ENCODE assay signal across 24 mouse cellular contexts in the genomic region with DNA sequence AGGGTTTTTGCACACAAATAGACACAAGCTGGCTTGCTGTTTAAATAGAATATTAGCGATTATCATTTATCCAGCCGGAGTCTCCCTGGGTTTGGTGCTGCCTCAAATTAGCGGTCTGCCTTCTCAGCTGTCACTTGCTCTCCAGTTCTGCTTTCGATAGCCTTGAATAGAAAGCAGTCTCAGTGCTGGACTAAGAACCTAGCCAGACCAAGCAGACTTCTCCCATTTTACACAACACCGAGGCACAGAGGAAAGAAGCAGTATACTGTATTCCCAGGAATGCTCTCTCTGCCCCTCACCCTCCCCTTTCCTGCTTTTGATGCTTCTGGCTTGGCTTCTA.
A peak's percentile ranks its signal among the peaks of the same experiment; 100 is the strongest.
DNase-seq lines count a peak whose midpoint lies in the region; ATAC-seq and TF ChIP-seq lines count a peak whose summit lies in the region.
"Had no signal": no experiment of that assay in that cellular context is flagged by ENCODE, and none has a peak within 500 bp of the region (broad histone marks: within the 10 kb centered on the region; RNA-seq: fewer than 3 reads in every experiment).

No protein-coding gene starts in this region.

- peaks cover 5% of the 10 kb centered on the region; the same call in 1 of the 2 replicates for H3K4me1 ChIP-seq in hindbrain, postnatal 0 days (ENCODE audit: insufficient read depth, low read length)
- peaks cover 7% of the 10 kb centered on the region for H3K4me1 ChIP-seq in hindbrain, embryonic 13.5 days (replicated peaks)
- H3K4me1 ChIP-seq in spleen, adult 2 months (ENCODE audit: control insufficient read depth, insufficient read depth, insufficient read length): peaks cover 33% of the 10 kb centered on the region
- H3K4me1 ChIP-seq: forebrain, embryonic 10.5 days; heart, embryonic 15.5 days; limb, embryonic 13.5 days; liver, embryonic 12.5 days had no signal

- peak; percentile 21 for DNase-seq in hindbrain, postnatal 0 days (ENCODE audit: low spot score)
- no peak for DNase-seq in spleen, adult 2 months (ENCODE audit: low read depth in 1 of 2, low spot score in 2 of 2)
- no peak for DNase-seq in spleen, adult 12 weeks (ENCODE audit: low spot score)
- DNase-seq in c-Kit-positive CD71-positive TER-119-positive erythroid progenitor cells, embryonic 14.5 days (ENCODE audit: low spot score): no peak
- no peak for DNase-seq in thymus, postnatal 4 days
- DNase-seq: adrenal gland, postnatal 10 days; cerebellum, adult 9-11 months; gastrocnemius, postnatal 36 days; heart, postnatal 4 days; kidney, adult 18-20 months; layer of hippocampus, postnatal 36 days; lung, adult 18-20 months; lung, postnatal 10 days had no signal

- no peaks in the 10 kb centered on the region for H3K27me3 ChIP-seq in hindbrain, postnatal 0 days (ENCODE audit: insufficient read depth, low read length)
- H3K27me3 ChIP-seq in hindbrain, embryonic 13.5 days: no peaks in the 10 kb centered on the region
- H3K27me3 ChIP-seq in spleen, adult 2 months (ENCODE audit: control insufficient read depth, insufficient read depth, low read length): no peaks in the 10 kb centered on the region
- H3K27me3 ChIP-seq: heart, embryonic 15.5 days; limb, embryonic 13.5 days; liver, embryonic 12.5 days; midbrain, embryonic 12.5 days; neural tube, embryonic 13.5 days had no signal

- no peak for TF ChIP-seq POLR2A in spleen, adult 2 months (IDR thresholded peaks at IDR 0.05; ENCODE audit: low read depth, low read length)

- H3K27ac ChIP-seq in hindbrain, postnatal 0 days: peak overlapping the region; percentile 32; the same call in 1 of the 2 replicates
- no peak overlapping the region for H3K27ac ChIP-seq in hindbrain, embryonic 13.5 days
- H3K27ac ChIP-seq in spleen, adult 2 months (ENCODE audit: insufficient read depth, low read length): peak overlapping the region; percentile 67
- H3K27ac ChIP-seq: forebrain, embryonic 10.5 days; heart, embryonic 15.5 days; kidney, postnatal 0 days; limb, embryonic 13.5 days; liver, embryonic 12.5 days; midbrain, embryonic 12.5 days; neural tube, embryonic 13.5 days; stomach, postnatal 0 days had no signal

- TF ChIP-seq CTCF in hindbrain, postnatal 0 days (IDR thresholded peaks at IDR 0.05; ENCODE audit: low read depth): no peak
- no peak for TF ChIP-seq CTCF in spleen, adult 2 months (IDR thresholded peaks at IDR 0.05; ENCODE audit: extremely low read depth, insufficient read depth, insufficient read length, insufficient replicate concordance)

- WGBS in hindbrain, postnatal 0 days: 46% methylated on average over 5 of the region's 5 CpGs
- 74% methylated on average over 5 of the region's 5 CpGs for WGBS in hindbrain, embryonic 13.5 days
- WGBS in spleen, adult 2 months: 58% methylated on average over 5 of the region's 5 CpGs

- no peaks in the 10 kb centered on the region for H3K36me3 ChIP-seq in hindbrain, postnatal 0 days (ENCODE audit: insufficient read depth, low read length)
- H3K36me3 ChIP-seq in hindbrain, embryonic 13.5 days: no peaks in the 10 kb centered on the region
- no peaks in the 10 kb centered on the region for H3K36me3 ChIP-seq in spleen, adult 2 months (ENCODE audit: control insufficient read depth, insufficient read depth, low read length)
- H3K36me3 ChIP-seq: forebrain, embryonic 10.5 days; heart, embryonic 15.5 days; limb, embryonic 13.5 days; liver, embryonic 12.5 days; midbrain, embryonic 12.5 days; neural tube, embryonic 13.5 days had no signal

- no peak for ATAC-seq in hindbrain, postnatal 0 days
- no peak for ATAC-seq in hindbrain, embryonic 13.5 days (ENCODE audit: low FRiP score)
- ATAC-seq in megakaryocyte, adult 5-6 weeks (ENCODE audit: poor library complexity, severe bottlenecking): peak; percentile 64
- ATAC-seq: forebrain, embryonic 16.5 days; liver, embryonic 12.5 days had no signal

- 0 out of 2 replicates have a peak overlapping the region, but pooled peaks have one; percentile 3 for H3K4me2 ChIP-seq in hindbrain, postnatal 0 days (ENCODE audit: low read depth, low read length)
- H3K4me2 ChIP-seq in hindbrain, embryonic 13.5 days: no peak overlapping the region
- H3K4me2 ChIP-seq: heart, embryonic 15.5 days; limb, embryonic 13.5 days; liver, embryonic 12.5 days; midbrain, embryonic 12.5 days; neural tube, embryonic 13.5 days had no signal

- no peak overlapping the region for H3K9ac ChIP-seq in hindbrain, postnatal 0 days (replicated peaks; ENCODE audit: low read length)
- H3K9ac ChIP-seq in hindbrain, embryonic 13.5 days: no peak overlapping the region
- H3K9ac ChIP-seq: heart, embryonic 15.5 days; limb, embryonic 13.5 days; liver, embryonic 12.5 days; midbrain, embryonic 12.5 days; neural tube, embryonic 13.5 days had no signal

- H3K9me3 ChIP-seq in hindbrain, postnatal 0 days (ENCODE audit: low read length): no peaks in the 10 kb centered on the region
- no peaks in the 10 kb centered on the region for H3K9me3 ChIP-seq in hindbrain, embryonic 13.5 days
- H3K9me3 ChIP-seq: forebrain, embryonic 10.5 days; heart, embryonic 15.5 days; limb, embryonic 13.5 days; liver, embryonic 12.5 days; midbrain, embryonic 12.5 days; neural tube, embryonic 13.5 days had no signal

- no peak overlapping the region for H3K4me3 ChIP-seq in hindbrain, postnatal 0 days (ENCODE audit: low read length)
- no peak overlapping the region for H3K4me3 ChIP-seq in hindbrain, embryonic 13.5 days
- H3K4me3 ChIP-seq in spleen, adult 2 months (ENCODE audit: extremely low read depth, insufficient read depth, insufficient read length): no peak overlapping the region
- H3K4me3 ChIP-seq: forebrain, embryonic 10.5 days; heart, embryonic 15.5 days; limb, embryonic 13.5 days; liver, embryonic 12.5 days; midbrain, embryonic 12.5 days; neural tube, embryonic 13.5 days had no signal
